Mouse (Mus musculus) hindbrain, embryonic 15.5 days (tissue): ENCODE data around the gene Sox9. TPM values are rescaled to one million over a fixed set of nuclear protein-coding genes. Genes with fewer than 3 reads are reported as not detected.

Experiments
- ATAC-seq: fragments of 200-750 bp; cut with Nextera tagmentation; 2 replicates; pipeline ENCODE4 v1.8.0; 2017; ENCODE audit warnings: low read depth, moderate number of reproducible peaks, moderate TSS enrichment; ENCODE audit not compliant: low FRiP score
- H3K27ac ChIP-seq: fragments of 300-500 bp; sonication (generic); replicated peaks from 2 replicates; pipeline ENCODE4 v1.5.1; 2015; ENCODE audit warnings: mild to moderate bottlenecking, inconsistent platforms
- H3K27me3 ChIP-seq: fragments of 300-500 bp; sonication (generic); 2 replicates; pipeline ENCODE4 v1.6.1; 2015; ENCODE audit warnings: control low read depth, inconsistent platforms
- H3K36me3 ChIP-seq: fragments of 300-500 bp; sonication (generic); 2 replicates; pipeline ENCODE4 v1.6.1; 2015; ENCODE audit warnings: control low read depth, inconsistent platforms
- H3K4me1 ChIP-seq: fragments of 300-500 bp; sonication (generic); replicated peaks from 2 replicates; pipeline ENCODE4 v1.6.1; 2015; ENCODE audit warnings: control low read depth, inconsistent platforms
- H3K4me2 ChIP-seq: fragments of 300-500 bp; sonication (generic); 2 replicates; pipeline ENCODE4 v1.6.1; 2015; ENCODE audit warnings: moderate library complexity, mild to moderate bottlenecking, inconsistent platforms
- H3K4me3 ChIP-seq: fragments of 300-500 bp; sonication (generic); 2 replicates; pipeline ENCODE4 v1.5.1; 2015; ENCODE audit warnings: mild to moderate bottlenecking, inconsistent platforms
- H3K9ac ChIP-seq: fragments of 300-500 bp; sonication (generic); 2 replicates; pipeline ENCODE4 v1.6.1; 2015; ENCODE audit warnings: inconsistent platforms
- H3K9me3 ChIP-seq: fragments of 300-500 bp; sonication (generic); 2 replicates; pipeline ENCODE4 v1.6.1; 2016; ENCODE audit warnings: control low read depth, inconsistent platforms
- WGBS: fragments of 180-500 bp; shearing (Covaris S2); methylation state at CpG from one replicate; pipeline ENCODE4 v1.1.7; 2015; 5-methylcytosine and 5-hydroxymethylcytosine counted together
- polyA plus RNA-seq: library from polyadenylated mRNA; unstranded; fragments of >200 nt; fragmentation: Nextera tagmentation; extraction: Ambion mirVana; gene quantifications from 2 replicates; pipeline ENCODE4 v1.2.1, GENCODE M21; 2015

Gene Sox9
- polyA plus RNA-seq, 1 experiment from 2014 or later = 61.4 TPM

DNA sequence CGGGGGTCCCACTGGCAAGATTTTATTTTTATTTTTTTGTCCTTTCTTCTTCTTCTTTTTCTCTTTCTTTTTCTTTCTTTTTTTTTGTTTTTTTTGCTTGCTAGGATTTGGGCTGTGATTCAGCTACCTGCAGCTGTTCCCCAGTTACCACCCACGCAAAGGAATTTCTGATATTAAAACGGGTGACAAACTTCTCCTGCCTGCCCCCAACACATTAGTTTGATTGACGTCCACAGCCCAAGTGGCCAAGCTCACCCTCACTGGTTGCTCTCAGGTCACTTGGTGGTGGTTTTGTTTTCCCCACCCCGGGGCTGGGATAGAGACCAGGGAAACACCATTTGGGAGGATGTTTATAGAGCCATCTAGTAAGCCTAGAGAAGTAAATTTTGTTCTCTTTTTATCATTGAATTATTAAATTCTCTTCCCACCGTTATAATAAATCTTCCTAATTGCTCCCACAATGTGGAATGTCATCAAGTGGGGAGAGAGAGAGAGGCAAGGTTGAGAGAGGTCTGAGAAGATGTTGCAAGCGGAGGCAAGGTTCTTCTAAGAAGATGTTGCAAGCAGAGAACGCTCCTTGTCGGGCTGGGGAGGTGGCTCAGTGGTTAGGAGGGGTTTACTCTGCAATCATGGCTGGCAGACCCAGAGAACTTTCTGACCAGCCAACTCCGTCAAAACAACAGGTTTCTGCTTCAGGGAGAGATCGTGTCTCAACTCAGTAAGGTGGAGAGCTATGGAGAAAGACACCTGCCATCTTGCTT is 52.4 kb downstream of the Sox9 start:
- ATAC-seq = no peak
- Histone ChIP-seq H3K27me3 (no peaks in the 10 kb centered on the region), H3K4me3 (no peak overlapping the region), H3K36me3 (no peaks in the 10 kb centered on the region), H3K4me2 (no peak overlapping the region), H3K9ac (no peak overlapping the region), H3K9me3 (no peaks in the 10 kb centered on the region), H3K27ac (no peak overlapping the region), H3K4me1 (peaks cover 6% of the 10 kb centered on the region)
- WGBS = 62% methylated on average over 11 of the region's 11 CpGs

DNA sequence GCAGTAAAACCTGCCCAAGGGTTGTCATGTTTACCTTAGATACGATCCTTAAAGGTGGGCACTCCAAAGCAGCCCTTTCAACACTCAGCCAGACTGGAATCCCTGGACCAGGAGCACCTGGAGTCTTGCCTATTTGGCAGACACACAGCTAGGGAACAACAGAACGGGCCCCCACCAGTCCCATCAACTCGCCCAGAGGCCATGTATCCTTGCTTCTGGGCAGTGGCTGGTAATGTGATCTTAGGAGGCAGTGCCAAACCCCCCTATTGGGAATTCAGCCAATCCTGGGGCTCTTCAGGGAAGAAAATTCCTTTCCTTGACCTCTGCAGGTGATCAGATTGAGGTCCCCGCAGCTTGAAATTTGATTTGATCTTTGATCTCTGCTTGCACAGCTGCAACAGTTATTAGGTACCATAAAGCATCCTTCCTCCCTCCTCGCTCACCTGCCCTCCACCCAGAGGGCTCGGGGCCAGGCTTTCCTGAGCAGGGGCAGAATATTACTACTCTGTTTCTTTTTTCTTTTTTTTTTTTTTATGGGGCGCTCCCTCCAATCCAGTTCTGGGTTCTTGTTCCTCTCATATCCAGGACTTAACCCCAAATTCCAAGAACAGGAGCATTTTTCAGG is 53.6 kb downstream of the Sox9 start:
- no peak for ATAC-seq
- WGBS = 58% methylated on average over 7 of the region's 7 CpGs
- Histone ChIP-seq H3K36me3 (no peaks in the 10 kb centered on the region), H3K4me2 (no peak overlapping the region), H3K27ac (no peak overlapping the region), H3K4me1 (peaks cover 10% of the 10 kb centered on the region), H3K9me3 (no peaks in the 10 kb centered on the region), H3K27me3 (no peaks in the 10 kb centered on the region), H3K9ac (no peak overlapping the region), H3K4me3 (no peak overlapping the region)
